Mouse (Mus musculus): ENCODE data around the gene Armc3. TPM values are rescaled to one million over a fixed set of nuclear protein-coding genes. Genes with fewer than 3 reads are reported as not detected.
"Not testable (repeated sequence)": the region's sequence is repeated elsewhere in the genome, so short reads cannot be mapped to it uniquely, and the experiment has no call there.

Gene Armc3
- polyA plus RNA-seq, 1 experiment from 2014 or later: 0.51 TPM

DNA sequence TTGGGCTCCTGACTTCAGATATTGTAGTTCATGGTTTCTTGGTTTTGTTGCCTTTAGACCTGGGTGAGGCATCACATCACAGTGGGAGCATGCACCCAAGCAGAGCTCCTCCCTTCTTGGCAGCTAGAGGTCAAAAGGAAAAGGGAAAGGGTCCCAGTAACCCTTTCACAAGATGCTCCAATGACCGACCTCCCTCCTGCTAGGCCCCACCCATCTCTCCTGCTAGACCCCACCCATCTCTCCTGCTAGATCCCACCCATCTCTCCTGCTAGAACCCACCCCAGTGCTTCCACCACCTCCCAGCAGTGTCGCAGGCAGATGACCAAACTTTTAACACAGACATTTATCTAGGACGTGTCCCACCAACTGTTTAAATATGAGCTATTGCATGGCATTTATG is 93.3 kb downstream of the Armc3 start:
- no peak overlapping the region for H3K4me3 ChIP-seq
- H3K4me1 ChIP-seq: no peaks in the 10 kb centered on the region
- no peak overlapping the region for H3K27ac ChIP-seq (replicated peaks)
- no peak for DNase-seq (ENCODE audit: low spot score)
- H3K9me3 ChIP-seq (replicated peaks): no peaks in the 10 kb centered on the region
- 59% methylated on average over 3 of the region's 3 CpGs for WGBS
- H3K36me3 ChIP-seq: no peaks in the 10 kb centered on the region
- H3K27me3 ChIP-seq (ENCODE audit: low read depth, poor library complexity, severe bottlenecking): no peaks in the 10 kb centered on the region

- no peak for DNase-seq (ENCODE audit: low spot score)
- no peak overlapping the region for H3K4me3 ChIP-seq
- 80% methylated on average over 9 of the region's 9 CpGs for WGBS
- 0 out of 2 replicates have a peak, but pooled peaks cover 3% of the 10 kb centered on the region for H3K4me1 ChIP-seq
- H3K27ac ChIP-seq (replicated peaks): no peak overlapping the region
- H3K36me3 ChIP-seq: no peaks in the 10 kb centered on the region
- no peaks in the 10 kb centered on the region for H3K9me3 ChIP-seq (replicated peaks)
- no peaks in the 10 kb centered on the region for H3K27me3 ChIP-seq (ENCODE audit: low read depth, poor library complexity, severe bottlenecking)
These were observed 101.4 kb downstream of the Armc3 start for GRCm38 (mm10) chr2:19300345-19301089.

DNA sequence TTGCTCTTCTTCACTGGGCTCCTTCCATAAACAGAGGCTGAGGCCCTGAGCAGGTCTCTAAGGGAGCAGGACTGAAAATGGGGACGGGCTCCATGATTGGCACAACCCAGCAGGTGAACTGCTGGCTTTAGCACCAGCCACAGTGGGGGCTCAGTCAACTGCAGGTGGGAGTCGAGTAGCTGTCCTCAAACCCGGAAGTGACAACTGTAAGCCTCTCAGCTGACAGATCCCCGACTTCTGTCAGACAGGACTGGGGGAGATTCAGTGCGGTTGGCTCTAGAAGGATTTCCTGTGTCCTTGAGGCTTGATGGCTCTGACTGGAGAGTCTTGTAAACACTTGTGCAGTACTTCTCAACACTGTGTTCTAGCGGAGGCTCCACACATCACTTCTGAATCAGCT is 102.1 kb downstream of the Armc3 start:
- no peak overlapping the region for H3K4me3 ChIP-seq

DNA sequence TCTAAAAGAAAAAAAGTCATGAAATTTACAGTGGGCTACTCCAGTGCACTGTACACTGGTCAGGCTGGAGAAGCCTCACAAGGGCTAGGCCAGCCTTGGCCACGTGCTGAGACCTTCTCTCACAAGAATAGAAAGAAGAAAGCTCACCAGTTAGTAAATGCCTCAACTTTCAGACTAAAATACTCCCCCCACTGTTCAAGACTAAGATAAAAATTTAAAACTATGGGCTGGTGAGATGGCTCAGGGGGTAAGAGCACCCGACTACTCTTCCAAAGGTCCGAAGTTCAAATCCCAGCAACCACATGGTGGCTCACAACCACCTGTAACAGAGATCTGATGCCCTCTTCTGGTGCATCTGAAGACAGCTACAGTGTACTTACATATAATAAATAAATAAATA is 104.0 kb downstream of the Armc3 start:
- not testable (repeated sequence) for H3K27ac ChIP-seq (replicated peaks); H3K9me3 ChIP-seq (replicated peaks); H3K36me3 ChIP-seq; DNase-seq (ENCODE audit: low spot score); H3K4me3 ChIP-seq; H3K4me1 ChIP-seq; H3K27me3 ChIP-seq (ENCODE audit: low read depth, poor library complexity, severe bottlenecking)
- 87% methylated on average over 3 of the region's 3 CpGs for WGBS

More for the DNA sequence above, 102.1 kb downstream of the Armc3 start:
- Histone ChIP-seq H3K27ac (replicated peaks) (no peak overlapping the region), H3K9me3 (replicated peaks) (no peaks in the 10 kb centered on the region), H3K27me3 (ENCODE audit: low read depth, poor library complexity, severe bottlenecking) (no peaks in the 10 kb centered on the region), H3K36me3 (no peaks in the 10 kb centered on the region), H3K4me1 (0 out of 2 replicates have a peak, but pooled peaks cover 3% of the 10 kb centered on the region)
- DNase-seq (ENCODE audit: low spot score): no peak
- 21% methylated on average over 6 of the region's 6 CpGs for WGBS

DNA sequence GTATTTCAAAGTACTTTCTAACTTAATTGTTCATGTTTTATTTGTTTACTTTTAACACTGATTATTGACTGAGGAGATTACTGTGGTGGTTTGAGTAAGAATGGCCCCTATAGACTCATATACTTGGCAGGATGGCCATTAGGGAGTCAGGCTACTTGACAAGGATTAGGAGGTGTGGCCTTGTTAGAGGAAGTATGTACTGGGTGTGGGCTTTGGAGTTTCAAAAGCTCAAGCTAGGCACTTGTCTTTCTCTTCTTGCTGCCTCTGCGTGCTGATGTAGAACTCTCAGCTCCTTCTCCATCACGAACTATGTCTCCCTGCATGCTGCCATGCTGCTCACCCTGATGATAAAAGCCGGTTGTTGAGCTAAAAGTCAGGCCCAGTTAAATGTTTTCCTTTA is 111.4 kb downstream of the Armc3 start:
- no peak overlapping the region for H3K27ac ChIP-seq (replicated peaks)
- 0 out of 2 replicates have a peak, but pooled peaks cover 8% of the 10 kb centered on the region for H3K4me1 ChIP-seq
- no peaks in the 10 kb centered on the region for H3K27me3 ChIP-seq (ENCODE audit: low read depth, poor library complexity, severe bottlenecking)
- H3K9me3 ChIP-seq (replicated peaks): peaks cover 11% of the 10 kb centered on the region
- H3K36me3 ChIP-seq: no peaks in the 10 kb centered on the region
- WGBS: 87% methylated on average over 3 of the region's 3 CpGs
- no peak overlapping the region for H3K4me3 ChIP-seq
- no peak for DNase-seq (ENCODE audit: low spot score)

GRCm38 (mm10) chr2:19316056-19316455 is 117.0 kb downstream of the Armc3 start:
- WGBS: 59% methylated on average over 11 of the region's 11 CpGs
- Histone ChIP-seq H3K27me3 (ENCODE audit: low read depth, poor library complexity, severe bottlenecking) (no peaks in the 10 kb centered on the region; the same call in 1 of the 2 replicates), H3K27ac (replicated peaks) (no peak overlapping the region), H3K4me3 (no peak overlapping the region), H3K36me3 (no peaks in the 10 kb centered on the region), H3K9me3 (replicated peaks) (peaks cover 19% of the 10 kb centered on the region), H3K4me1 (no peaks in the 10 kb centered on the region; the same call in 1 of the 2 replicates)
- no peak for DNase-seq (ENCODE audit: low spot score)

GRCm38 (mm10) chr2:19316691-19317090 is 117.6 kb downstream of the Armc3 start:
- no peaks in the 10 kb centered on the region for H3K36me3 ChIP-seq
- DNase-seq (ENCODE audit: low spot score): no peak
- peaks cover 19% of the 10 kb centered on the region for H3K9me3 ChIP-seq (replicated peaks)
- 74% methylated on average over 4 of the region's 4 CpGs for WGBS
- H3K27me3 ChIP-seq (ENCODE audit: low read depth, poor library complexity, severe bottlenecking): no peaks in the 10 kb centered on the region; the same call in 1 of the 2 replicates
- H3K27ac ChIP-seq (replicated peaks): no peak overlapping the region
- no peaks in the 10 kb centered on the region; the same call in 1 of the 2 replicates for H3K4me1 ChIP-seq
- H3K4me3 ChIP-seq: no peak overlapping the region

DNA sequence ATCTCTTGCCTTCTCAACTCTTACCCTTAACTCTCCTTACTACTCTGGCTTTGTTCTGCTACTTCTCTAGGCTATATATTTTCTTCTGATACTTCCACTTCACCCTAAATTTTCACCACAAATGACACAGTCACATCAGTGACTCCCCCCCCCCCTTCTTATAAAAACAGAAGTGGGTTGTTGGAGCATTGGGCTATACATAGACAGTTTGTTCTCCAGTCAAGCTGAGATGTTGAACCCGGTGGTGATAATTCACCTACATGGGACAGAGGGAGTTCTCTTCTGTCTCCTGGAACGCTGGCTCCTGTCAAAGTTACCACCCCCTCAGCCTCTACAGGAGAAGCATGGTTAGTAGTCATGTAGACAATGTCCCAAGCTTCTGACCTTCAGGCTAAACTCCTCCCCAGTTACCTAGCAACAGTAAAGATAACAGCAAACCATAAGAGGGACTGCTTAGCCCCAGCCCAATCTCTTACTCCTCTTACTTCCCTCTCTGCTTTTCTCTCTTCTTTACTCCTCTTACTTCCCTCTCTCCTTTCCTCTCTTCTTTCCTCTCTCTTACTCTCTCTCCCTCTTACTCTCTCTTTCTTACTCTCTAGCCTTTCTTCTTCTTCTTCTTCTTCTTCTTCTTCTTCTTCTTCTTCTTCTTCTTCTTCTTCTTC is 118.2 kb downstream of the Armc3 start:
- 89% methylated on average over 2 of the region's 2 CpGs for WGBS
- H3K4me3 ChIP-seq, H3K36me3 ChIP-seq: not testable (repeated sequence)

GRCm38 (mm10) chr2:19318499-19318898 is 119.4 kb downstream of the Armc3 start:
- H3K4me3 ChIP-seq: no peak overlapping the region
- H3K4me1 ChIP-seq: no peaks in the 10 kb centered on the region; the same call in 1 of the 2 replicates
- H3K36me3 ChIP-seq: no peaks in the 10 kb centered on the region
- WGBS: 88% methylated on average over 4 of the region's 4 CpGs
- no peak for DNase-seq (ENCODE audit: low spot score)
- H3K9me3 ChIP-seq (replicated peaks): peaks cover 19% of the 10 kb centered on the region
- no peak overlapping the region for H3K27ac ChIP-seq (replicated peaks)
- no peaks in the 10 kb centered on the region; the same call in 1 of the 2 replicates for H3K27me3 ChIP-seq (ENCODE audit: low read depth, poor library complexity, severe bottlenecking)

More for the DNA sequence above, 118.2 kb downstream of the Armc3 start:
- not testable (repeated sequence) for DNase-seq (ENCODE audit: low spot score); H3K27me3 ChIP-seq (ENCODE audit: low read depth, poor library complexity, severe bottlenecking); H3K4me1 ChIP-seq; H3K27ac ChIP-seq (replicated peaks)
- peaks cover 19% of the 10 kb centered on the region for H3K9me3 ChIP-seq (replicated peaks)

DNA sequence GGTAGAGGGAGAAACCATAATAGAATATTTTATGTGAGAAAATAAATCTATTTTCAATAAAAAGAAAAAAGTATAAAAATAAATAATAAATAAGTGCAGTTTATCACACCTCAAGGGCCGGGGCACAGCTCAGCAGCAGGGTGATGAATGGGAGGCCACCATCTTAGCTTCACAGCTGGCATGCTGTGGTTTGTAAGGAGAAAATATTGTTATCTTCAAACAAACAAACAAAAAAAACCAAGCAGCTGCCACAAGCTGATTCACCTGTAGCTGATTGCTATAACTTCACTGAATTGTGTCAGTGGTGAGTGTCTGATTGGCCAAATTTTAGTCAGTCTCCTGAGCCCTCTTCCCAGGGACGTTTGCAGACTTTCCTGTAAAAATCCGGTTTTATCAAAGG is 120.2 kb downstream of the Armc3 start:
- peaks cover 19% of the 10 kb centered on the region for H3K9me3 ChIP-seq (replicated peaks)
- 82% methylated on average over 3 of the region's 3 CpGs for WGBS

GRCm38 (mm10) chr2:19322448-19322847 is 123.3 kb downstream of the Armc3 start:
- Histone ChIP-seq H3K27me3 (ENCODE audit: low read depth, poor library complexity, severe bottlenecking) (no peaks in the 10 kb centered on the region), H3K27ac (replicated peaks) (no peak overlapping the region), H3K36me3 (no peaks in the 10 kb centered on the region), H3K9me3 (replicated peaks) (no peaks in the 10 kb centered on the region), H3K4me3 (no peak overlapping the region), H3K4me1 (no peaks in the 10 kb centered on the region; the same call in 1 of the 2 replicates)
- WGBS: 89% methylated on average over 9 of the region's 9 CpGs
- no peak for DNase-seq (ENCODE audit: low spot score)

More for the DNA sequence above, 120.2 kb downstream of the Armc3 start:
- no peak overlapping the region for H3K4me3 ChIP-seq
- H3K27me3 ChIP-seq (ENCODE audit: low read depth, poor library complexity, severe bottlenecking): no peaks in the 10 kb centered on the region; the same call in 1 of the 2 replicates
- no peak overlapping the region for H3K27ac ChIP-seq (replicated peaks)
- no peaks in the 10 kb centered on the region for H3K36me3 ChIP-seq
- DNase-seq (ENCODE audit: low spot score): no peak
- H3K4me1 ChIP-seq: no peaks in the 10 kb centered on the region; the same call in 1 of the 2 replicates

DNA sequence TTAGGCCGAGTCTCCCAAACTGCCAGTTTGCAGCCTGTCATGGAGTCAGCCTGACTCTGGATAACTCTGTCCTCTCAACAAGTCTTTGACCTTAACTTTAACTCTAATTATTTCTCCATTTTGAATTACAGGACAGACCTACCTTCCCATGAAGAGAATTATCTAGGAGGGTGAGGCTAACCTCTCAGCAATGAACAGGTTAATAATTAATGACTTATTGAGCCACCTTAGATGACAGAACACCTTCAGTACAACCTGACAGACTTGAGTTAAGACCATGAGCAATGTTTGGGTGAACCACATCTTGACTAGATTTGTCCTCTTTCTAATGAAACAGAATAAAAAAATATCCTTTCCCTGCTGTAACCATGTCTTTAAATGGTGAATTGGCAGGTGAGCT is 127.3 kb downstream of the Armc3 start:
- no peaks in the 10 kb centered on the region for H3K36me3 ChIP-seq
- no peaks in the 10 kb centered on the region for H3K9me3 ChIP-seq (replicated peaks)
- no peak overlapping the region for H3K27ac ChIP-seq (replicated peaks)
- no peaks in the 10 kb centered on the region for H3K4me1 ChIP-seq
- no peak overlapping the region for H3K4me3 ChIP-seq
- H3K27me3 ChIP-seq (ENCODE audit: low read depth, poor library complexity, severe bottlenecking): no peaks in the 10 kb centered on the region
- WGBS: 96% methylated on average over 1 of the region's 1 CpGs
- no peak for DNase-seq (ENCODE audit: low spot score)

- 77% methylated on average over 4 of the region's 4 CpGs for WGBS
- Histone ChIP-seq H3K4me1 (no peaks in the 10 kb centered on the region), H3K27ac (replicated peaks) (no peak overlapping the region), H3K9me3 (replicated peaks) (no peaks in the 10 kb centered on the region), H3K27me3 (ENCODE audit: low read depth, poor library complexity, severe bottlenecking) (no peaks in the 10 kb centered on the region), H3K36me3 (no peaks in the 10 kb centered on the region), H3K4me3 (no peak overlapping the region)
- DNase-seq (ENCODE audit: low spot score): no peak
These were observed 128.7 kb downstream of the Armc3 start for GRCm38 (mm10) chr2:19327811-19328210.

Measured in midbrain, embryonic 10.5 days (tissue).